Mouse (Mus musculus): Measurements from ENCODE around the gene Tenm4.

The Tenm4 gene

DNA sequence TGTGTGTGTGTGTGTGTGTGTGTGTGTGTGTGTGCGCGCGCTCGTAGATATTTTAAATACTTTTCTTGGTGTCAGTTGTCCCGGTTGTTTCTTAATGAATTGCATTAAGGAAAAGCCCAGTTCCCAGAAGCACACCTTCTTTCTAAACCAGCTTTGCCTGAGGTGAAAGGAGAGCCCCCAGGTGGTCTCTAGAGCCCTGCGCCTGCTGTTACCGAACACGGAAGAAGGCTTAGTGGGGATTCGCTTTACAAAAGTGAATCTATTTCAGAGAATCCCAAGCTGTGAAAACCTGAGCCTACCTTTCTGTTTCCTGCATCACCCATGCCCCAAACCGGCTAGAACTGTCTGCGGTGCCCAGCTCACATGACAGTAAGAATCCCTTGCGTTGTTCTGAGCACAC lies 583.1 kb downstream of the Tenm4 start:
- no peak for DNase-seq

DNA sequence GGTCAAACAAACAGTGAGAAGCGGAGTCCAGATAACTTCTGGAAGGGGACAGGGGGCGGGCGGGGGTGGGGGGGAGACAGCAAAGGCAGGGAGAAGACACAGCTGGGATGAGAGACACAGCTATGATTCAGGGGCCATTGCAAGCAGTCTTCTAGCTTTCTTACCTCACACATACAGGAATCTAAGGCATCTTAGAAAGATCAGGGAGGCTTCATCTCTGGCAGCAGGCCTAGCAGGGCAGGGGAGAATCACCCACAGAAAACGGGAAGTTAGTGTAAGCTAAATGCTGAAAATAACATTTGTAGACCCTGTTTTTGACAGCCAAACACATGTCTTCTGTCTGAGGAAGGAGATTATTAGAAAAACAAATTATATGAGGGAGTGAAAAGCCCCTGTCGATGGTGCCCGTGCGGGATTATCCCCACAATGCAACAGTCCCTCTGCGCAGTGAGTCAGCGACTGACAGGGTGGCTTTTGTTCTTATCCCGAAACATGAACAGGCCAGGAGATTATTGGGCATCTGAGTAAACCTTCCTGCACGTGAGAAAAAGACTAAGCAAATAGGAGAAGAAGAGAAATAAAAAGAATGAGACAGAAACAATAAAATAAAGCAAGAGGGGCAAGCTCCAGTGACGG lies 584.5 kb downstream of the Tenm4 start:
- DNase-seq, result no peak

DNA sequence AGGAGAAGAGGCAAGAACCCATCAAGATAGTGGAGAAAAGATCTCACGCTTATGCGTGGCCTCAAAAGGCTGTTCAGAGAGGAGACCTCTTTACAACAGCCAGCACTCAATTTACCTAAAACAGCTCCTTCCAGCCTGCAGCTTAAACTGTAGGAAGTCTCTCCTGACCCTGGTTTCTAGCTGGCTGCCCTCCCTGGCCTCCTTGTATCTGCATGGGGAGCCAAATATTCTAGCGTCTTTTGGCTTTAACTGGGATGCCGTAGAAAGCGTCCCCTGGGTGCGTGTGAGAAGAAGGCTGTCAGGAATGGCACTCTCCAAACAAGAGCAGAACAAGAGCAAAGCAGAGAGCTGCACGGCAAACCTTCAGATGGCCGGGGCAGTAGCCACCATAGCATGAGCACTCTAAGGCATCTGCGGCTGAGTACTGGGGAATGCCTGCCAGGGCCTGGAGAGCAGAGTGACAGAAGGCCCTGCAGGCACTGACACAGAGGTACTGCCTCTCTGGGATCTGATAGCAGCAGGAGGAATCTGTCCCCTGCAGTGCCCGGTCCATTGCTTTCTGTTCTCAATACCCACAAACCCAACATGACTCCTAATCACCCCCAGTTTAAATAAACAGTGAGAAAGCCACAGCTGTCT lies 585.2 kb downstream of the Tenm4 start:
- DNase-seq, result peak; percentile 21

DNA sequence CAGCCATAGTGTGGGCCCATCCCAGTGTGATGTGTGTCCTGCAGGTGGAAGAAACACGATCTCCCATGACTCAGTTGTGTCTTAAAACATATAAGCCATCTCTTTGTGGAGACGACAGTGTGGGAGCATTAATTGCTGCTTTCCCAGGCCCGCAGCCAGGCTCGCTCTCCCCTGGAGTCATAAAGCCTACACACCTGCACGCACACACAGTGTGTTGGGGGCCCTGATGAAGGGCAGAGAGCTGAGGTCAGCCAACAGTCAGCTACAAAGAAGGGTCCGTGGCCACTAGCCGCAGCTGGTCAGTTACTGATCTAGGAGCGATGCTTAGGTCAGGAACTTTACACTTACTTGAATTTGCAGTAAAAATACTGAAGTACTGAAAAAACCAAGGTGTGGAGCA lies 586.0 kb downstream of the Tenm4 start:
- no peak for DNase-seq

DNA sequence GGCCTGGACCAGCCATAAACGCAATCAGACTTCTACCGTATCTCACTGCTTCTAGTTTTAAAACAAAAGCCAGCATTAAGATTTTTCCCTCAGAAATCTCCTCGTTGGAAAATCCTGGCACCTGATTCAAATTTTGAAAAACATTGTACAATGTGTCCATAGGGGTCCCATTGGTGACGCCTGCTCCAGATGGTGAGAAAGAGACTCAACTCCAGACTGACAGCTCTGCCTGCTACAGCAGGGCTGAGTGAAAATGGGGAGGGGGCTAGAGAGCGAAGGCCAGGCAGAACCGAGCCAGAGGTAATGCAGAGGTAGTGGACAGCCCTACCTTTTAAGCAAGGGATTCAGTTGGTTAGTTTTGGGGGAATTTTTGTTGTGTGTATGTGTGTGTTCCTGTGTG lies 589.2 kb downstream of the Tenm4 start:
- DNase-seq, result no peak

DNA sequence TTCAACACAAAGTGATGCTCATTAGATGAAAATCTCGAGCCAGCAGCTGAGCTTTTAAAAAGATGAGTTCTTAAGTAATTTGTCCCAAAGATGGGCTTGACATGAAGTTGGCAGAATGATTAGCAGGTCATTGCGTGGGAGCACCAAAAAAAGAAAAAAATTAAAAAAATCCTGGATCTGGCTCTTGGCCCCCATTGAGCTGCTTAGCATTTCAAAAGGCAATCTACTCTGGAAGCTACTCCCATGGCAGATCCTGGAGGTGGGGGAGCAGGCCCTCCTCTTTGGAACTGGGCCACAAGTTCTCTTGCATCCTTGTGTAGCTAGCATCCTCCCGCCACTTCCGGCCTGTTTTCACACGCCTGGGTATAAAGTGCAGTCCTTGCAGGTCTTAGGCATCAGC lies 590.1 kb downstream of the Tenm4 start:
- no peak for DNase-seq

DNA sequence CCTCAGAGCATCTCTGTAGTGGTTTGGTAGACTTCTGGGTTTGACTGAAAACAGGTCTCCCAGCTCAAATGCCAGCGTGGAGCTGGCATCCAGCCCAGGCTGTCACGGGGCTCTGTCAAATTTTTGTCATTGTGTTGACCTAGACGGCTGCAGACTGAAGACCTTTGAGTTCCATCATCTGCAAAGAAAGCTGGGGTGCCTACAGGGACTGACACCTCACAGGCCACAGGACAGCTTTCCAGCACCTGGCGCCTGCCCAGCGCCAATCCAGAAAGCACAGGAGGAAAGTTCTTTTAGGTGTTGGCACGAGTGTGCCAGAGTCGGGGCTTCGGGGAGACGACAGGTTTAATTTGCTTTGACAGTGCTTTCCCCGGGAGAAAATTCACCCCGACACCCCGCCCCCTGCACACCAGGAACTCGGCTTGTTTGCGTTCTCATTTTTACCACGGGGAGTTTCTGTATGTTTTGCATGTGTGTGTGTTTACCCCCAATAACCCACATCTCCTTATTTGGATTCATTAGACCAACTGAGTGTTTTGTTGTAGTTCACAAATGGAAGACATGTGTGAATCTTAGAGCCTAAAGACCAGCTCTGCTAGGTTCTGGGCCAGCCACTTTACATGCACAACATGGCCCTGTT lies 594.4 kb downstream of the Tenm4 start:
- no peak for DNase-seq

DNA sequence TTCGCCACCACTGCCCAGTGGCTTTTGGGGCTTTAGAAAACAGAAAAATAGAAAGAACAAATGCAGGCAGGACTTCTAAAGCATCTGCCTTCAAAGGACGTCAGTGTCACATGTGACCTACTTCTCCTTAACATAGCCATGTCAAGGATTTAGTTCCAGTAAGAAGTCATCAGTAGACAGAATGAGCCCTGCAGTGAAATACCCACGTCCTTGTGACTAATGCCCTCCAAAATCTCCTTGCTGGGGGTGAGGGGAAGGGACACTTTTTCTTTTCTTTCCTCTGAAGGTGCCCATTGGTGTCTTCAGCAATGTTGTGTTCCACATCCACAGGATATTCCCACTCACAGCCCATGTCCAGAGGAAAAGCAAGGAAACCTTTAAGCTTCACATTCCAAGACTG lies 596.0 kb downstream of the Tenm4 start:
- no peak for DNase-seq

DNA sequence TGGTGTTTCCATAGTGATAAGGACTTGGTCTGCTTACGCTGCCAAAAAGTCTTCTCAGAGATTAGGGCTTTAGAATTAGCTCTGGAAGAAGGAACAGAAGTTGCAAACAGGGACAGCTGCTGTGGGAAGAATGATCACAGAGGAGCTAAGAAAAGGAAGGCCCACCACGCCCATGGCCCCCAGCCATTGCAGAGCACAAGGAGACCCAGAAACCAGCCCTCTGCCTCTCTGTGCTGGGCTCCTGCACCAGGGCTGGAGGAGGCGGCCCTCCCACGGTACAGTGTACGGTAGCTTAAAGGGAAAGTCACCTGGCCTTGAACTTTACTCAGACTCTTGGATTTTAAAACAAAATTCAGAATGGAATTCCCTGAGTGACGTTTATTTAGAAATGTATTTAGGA lies 597.7 kb downstream of the Tenm4 start:
- no peak for DNase-seq

DNA sequence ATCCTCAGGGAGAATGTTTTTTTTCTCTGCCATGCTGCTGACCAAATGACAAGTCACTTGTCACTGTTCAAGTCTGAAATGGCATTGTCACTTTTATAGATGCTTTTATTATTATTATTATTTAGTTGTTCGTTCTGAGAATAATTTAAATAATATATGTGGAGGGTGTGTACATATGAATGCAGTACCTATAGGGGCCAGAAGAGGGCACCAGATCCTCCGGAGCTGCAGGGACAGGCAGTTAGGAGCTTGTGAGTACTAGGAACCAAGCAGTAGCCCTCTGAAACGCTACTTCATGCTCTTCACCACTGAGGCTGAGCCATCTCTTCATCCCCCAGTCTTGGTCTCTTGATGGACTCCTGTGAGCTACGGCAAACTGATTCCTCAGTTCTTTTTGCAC lies 598.7 kb downstream of the Tenm4 start:
- DNase-seq, result no peak

DNA sequence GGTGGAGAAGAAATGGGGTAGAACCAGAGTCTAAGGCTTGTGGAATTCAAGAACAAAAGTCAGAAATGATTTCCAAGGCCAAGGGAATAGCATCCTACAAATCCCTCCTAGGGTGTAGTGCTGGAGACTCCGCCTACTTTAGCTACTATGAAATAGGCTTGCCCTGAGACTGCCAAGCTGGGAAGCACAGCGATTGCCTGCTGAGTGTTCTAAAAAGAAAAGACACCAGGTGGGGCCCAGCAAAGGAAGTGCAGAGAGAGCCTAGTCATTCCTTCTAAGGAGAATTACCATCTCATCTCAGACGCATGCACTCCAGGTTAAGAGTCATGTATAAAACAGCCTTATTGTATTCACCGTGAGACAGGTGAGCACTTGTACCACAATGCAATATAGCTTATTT lies 601.9 kb downstream of the Tenm4 start:
- DNase-seq, result no peak

DNA sequence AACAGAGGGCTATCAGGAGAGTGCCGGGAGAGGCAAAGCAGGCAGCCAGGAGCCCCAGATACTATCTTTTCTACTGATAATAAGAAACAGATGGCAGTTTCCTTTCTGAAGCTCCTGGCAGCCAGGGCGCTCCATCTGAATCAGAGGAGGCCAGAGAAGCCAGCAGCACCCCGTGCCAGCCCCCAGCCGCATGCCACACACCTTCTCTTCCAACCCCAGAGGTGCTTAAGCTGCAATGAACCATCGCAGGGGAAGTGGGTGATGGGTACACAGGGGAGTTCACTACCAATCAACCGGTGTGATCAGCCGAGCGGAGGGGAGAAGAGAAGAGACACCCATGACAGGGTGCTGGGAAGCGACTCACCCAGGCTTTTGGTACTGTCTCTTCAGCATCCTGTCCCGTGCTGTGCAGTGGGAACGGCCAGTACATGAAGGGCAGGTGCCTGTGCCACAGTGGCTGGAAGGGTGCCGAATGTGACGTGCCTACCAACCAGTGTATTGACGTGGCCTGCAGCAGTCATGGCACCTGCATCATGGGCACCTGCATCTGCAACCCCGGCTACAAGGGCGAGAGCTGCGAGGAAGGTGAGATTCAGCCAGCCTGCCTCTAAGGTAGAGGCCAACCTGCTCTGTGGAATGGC lies 602.7 kb downstream of the Tenm4 start:
- peak; percentile 58 for DNase-seq

DNA sequence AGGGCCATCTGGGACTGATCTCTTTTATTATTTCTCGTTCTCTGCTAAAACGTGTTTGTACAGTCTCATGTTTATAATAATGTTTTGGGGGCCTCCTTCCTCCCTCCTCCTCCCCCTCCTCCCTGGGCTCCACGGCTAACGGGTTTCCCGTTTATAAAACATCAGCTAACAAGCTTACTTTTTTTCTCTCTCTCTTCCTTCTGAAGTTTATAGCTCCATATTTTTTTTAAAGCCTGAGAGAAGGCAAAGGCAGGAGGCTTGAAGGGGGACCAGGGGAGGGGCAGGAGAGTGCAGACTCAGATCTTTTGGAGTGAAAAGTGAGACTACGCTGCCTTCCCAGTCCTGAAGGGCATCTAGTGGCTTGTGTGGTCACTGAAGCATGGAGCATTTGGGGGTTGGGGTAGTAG lies 604.0 kb downstream of the Tenm4 start:
- no peak for DNase-seq

DNA sequence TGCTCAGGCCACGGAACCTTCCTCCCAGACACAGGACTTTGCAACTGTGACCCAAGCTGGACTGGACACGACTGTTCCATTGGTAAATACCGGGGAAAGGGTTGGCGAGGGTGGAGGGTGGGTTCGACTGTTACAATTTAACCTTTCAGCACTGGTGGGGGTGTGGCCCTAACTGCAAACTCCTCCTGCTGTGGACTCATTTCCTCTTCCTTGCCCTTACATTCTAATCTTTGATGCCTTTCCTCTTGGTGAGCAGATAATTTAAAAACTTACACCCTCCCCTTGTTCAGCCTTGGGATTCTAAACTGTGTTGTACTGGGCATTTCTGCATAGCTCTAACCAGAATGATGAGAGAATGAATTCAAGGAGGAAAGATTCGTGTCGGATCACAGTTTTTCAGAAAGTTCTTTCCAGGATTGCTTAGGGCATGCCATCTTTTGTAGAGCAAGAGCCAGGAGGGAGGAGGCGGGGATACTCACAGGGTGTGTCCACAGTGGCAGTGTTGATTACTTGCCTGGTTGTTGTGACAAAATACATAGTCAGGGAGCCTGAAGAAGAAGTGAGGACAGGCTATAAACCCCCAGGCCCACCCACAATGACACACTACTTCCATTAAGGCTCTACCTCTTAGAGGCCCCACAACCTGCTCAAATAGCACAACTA lies 607.0 kb downstream of the Tenm4 start:
- no peak for DNase-seq

DNA sequence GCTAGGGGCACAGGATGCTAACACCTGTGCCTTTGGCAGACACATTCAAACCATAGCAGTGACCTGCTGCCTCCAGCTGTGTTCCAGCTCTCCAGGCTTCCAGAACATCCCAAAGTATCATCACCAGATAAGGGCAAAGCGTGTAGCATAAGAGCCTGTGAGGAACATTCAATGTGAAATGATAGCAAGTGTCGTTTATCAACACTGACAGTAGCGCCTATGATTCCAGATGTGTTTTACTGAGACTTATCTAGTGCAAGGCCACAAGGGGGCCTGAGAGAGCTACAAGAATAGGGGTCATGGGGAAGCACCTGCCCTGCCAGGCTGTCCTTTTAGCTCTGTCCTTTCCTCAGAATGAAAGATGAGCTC lies 607.5 kb downstream of the Tenm4 start:
- no peak for DNase-seq

DNA sequence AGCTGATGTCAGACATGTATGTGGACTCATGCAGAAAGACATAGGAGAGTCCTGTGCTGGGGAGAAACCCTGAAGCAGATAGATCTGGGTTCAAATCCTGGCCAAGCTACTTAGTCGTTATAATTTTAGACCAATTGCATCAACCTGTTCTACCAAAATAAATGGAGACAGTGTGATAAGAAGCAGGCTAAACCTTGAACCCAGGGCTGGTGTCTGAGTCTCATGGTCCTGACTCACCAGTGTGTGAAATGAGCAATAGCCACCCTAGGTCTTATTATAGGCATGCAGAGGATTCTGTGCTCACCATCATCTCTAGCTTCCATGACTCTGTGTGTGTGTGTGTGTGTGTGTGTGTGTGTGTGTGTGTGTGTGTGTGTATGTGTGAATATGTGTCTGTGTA lies 609.5 kb downstream of the Tenm4 start:
- no peak for DNase-seq

DNA sequence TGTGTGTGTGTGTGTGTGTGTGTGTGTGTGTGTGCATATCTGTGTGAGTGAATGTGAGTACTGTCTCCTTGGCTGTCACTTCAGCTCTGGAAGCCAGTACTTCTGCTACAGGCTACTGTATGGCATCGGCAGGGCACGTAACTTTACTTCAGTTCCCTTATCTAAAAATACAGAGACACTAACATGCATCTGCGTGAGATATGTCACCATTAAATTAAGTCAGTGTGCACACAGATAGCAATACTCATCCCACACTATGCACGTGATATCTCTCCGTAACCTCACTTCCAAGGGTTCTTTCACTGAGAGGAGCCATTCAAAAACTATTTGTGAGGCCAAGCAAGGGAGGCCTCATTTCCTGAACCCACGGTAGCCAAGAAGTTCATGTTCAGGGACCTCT lies 610.0 kb downstream of the Tenm4 start:
- DNase-seq, result no peak

DNA sequence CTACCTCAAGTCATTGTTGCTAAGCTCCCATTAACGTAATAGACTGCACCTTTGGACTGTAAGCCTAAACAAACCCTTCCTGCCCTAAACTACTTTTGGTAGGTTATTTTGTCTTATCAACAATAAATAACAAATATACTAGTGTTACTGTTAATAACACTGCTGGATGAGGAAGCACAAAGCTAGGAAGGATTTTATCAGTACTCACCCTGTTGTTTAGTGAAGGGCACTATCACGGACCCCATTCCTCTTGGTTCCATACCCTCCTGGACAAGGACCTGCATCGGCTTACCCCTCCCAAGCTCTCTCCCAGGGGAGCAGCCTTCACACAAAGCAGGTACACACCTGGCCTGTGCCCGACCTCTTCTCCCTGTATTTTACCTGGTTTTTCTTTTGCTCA lies 611.6 kb downstream of the Tenm4 start:
- DNase-seq, result no peak

DNA sequence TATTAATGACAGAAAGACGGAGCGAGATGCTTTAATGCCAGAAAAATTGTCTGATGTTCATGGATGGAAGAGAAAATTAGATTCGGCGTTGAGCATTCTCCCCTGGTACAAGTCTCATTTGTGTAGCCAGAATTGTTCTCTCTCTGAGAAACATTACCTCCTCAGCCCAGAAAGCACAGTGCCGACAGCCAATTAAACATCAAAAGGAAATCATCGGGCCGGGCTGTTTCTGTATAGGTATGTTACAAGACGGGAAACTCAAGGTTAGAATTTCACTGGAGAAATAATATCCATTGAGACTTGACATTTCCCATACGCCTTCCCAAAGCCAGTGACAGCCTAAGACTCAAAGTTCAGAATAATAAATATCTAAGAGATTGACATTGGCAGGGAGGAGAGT lies 614.8 kb downstream of the Tenm4 start:
- DNase-seq, result no peak

DNA sequence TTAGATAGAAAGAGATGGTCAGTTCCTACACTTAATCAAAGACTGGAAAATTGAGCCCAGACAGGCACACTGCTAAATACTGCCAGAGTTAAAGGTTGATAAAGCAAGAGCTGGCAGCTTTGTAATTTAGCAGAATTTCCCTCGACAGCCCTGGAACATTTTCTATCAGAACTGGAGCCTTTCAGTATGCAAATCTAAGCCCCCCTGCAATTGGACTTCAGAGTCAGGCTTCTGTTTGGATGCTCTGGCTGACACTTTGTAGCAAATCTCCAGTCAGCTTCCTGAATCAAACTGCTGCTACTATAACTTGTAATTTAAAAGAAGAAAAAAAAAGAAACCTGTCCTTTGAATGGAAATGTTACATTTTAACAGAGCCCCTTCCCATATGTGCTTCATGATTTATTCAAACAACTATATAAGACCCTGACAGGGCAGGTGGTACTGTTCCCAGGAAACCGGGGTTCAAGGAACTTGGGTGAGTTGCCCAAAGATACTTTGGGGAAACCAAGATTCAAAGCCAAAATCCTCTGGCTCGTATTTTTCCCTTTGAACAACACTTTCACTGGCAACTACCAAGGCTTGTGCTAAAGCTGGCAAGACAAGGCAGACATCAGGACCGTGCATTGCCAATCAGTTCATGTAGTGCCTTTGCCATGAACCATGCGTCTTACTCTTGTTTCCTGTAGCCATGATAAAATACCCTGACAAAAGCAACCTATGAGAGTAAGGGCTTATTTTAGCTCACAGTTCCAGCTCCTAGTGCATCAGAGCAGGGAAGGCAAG lies 615.4 kb downstream of the Tenm4 start:
- no peak for DNase-seq

DNA sequence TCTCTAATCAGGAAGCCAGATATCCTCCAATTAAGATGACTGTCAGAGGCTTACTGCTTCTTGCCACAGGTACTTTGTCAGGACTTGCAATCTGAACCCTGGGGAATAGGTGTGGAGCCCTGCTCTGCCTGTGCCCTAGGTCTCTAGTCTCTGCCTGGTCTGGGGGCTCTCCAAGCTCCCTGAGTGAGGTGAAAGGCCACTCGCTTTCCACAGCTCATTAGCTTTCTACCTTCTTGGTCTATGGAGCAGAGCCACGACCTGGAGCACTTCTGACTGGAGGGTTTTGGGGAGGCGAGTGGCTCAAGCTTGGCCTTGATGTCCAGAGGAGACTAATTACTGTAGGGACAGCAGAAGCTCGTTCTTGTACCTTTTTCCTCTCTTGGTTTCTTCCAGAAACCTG lies 617.1 kb downstream of the Tenm4 start:
- no peak for DNase-seq

DNA sequence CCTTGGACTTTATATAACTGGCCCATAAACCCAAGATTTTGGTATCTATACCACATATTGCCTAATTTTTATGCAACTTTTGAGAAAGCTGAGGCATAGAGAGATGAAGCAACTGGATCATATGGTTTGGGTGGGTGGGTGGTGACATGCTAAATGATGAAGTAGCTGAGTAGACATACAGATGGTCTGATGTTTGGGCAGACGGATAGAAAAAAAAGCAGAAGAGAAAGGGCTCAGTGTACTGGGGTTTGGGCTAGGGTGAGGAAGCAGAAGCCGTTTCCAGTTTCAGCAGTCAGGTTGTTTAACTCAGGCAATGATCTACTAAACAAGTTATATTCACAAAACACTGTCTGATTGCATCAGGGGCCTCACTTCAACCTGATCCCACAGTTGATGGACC lies 619.3 kb downstream of the Tenm4 start:
- no peak for DNase-seq
